Mouse (Mus musculus) urinary bladder, postnatal 10 days (tissue): Measurements from ENCODE around the gene 2300009A05Rik.

Experiments
- DNase-seq: peaks from one replicate; pipeline ENCODE4 v3.0.0; 2022; ENCODE audit warnings: low spot score

The 2300009A05Rik gene

GRCm38 (mm10) chr9:63398611-63399462 is at the start of gene 2300009A05Rik:
2300009A05Rik (minus strand) TSS chr9:63399246.
- peak; percentile 71 for DNase-seq

GRCm38 (mm10) chr9:63443695-63444094 is 44.6 kb upstream of the 2300009A05Rik start:
- no peak for DNase-seq

DNA sequence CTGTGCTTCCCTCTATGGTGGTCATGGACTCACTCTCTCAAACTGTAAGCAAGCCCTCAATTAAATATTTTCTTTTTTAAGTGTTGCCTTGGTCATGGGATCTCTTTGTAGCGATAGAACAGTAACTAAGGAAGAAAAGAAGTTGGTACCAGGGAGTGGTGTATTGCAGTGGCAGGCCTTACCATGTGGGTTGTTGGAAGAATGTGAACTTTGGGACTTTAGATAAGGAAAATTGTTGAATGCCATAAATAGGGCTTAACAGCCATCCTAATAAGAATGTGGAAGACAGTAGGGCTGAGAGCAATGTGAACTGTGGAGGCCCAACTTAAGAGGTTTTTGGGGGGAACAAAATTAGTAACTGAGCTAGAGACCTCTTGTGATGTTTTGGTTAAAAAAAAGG is 31.6 kb upstream of the 2300009A05Rik start:
- no peak for DNase-seq

DNA sequence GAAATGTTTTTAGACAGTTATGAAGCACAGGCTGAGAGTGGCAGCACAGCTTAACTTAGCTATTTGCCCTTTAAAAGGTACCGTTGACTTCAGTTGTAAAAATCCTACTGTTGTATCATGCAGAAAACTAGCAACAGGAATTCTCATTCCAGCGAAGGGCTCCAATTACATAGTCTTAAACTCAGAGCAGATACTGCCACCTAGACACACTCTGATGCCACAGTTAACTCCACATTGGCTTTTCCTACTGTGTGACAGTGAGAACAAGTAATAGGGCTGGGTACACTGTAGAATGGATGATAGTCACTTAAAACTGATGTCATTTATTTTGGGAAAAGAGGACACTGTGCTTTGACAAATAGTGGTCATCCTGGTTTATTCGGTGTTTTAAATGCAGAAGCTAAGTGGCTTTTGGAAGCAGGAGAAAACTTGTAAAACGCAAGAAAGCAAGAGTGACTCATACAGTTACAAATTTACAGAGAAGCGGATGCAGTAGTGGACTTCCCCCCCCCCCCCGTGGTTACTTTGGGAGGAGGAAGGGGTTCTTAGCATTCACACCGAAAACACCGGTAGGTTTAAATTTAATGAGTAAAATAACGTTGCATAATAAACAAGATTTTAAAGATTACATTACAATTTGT is 22.2 kb upstream of the 2300009A05Rik start:
- DNase-seq = no peak

DNA sequence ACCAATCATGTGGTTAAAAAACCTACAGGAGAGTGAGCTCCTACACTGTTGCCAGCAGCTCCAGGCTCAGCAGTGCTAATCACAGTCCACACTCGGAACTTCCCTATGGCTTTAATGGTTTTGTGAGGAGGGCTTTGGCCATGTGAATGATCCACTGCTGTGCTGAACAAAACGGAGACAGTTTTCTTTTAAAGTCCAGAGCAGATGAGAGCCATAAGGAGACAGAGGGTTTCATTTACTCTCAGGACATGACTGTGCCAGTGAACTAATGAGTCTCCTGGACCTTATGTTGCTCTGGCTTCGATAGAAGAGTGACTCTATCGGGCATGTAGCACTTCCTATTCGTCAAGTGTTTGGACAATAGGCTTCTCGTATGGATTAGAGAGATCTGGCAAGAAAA is 21.4 kb upstream of the 2300009A05Rik start:
- DNase-seq = no peak

DNA sequence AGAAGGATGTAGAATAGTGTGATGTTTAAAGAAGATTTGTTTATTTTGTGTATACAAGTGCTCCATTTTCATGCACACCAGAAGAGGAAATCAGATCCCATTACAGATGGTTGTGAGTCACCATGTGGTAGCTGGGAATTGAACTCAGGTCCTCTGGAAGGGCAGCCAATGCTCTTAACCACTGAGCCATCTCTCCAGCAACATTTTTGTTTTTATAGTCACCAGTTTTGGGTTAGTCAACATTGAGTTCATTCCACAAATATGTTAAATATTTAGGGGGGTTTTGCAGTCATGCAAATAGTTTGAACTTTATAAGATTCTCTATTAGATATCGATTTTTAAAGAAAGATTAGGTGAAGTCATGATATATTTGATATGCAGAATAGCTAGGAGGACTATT is 1.1 kb upstream of the 2300009A05Rik start:
- DNase-seq = no peak

DNA sequence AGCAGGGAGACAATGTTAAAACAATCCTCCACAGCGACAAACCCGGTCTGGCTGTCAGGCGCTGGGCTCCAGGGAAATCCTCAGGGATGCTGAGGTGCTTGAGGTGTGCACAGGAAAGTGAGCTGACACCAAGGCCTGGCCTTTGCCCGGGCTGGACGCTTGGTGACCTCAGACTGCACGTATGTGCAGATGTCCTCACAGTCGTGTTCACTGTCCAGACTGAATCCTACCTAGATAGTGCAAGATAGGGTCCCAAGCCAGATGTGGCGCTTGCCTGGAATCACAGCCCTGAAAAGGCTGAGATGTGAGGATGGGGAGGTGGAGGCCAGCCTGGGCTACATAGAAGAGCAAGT is 393 bp upstream of the 2300009A05Rik start:
- no peak for DNase-seq

- no peak for DNase-seq
Observed at GRCm38 (mm10) chr9:63395612-63396011, 3.4 kb downstream of the 2300009A05Rik start.

DNA sequence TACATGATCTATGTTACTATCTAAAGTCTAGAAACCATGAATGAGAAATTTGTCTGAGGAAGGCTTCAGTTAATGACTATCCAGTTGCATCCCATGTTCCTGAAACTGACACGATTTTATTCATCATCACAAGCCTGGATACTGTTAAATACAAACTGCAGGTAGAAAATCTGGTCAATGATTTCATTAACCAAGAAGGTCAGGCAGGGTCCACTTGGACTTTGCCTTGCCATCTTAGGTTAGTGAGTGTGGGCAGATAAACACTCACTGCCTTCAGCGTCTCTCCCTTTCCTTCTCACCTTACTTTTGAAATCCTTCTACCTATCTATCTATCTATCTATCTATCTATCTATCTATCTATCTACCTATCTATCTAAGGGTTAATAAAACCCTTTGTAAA is 7.7 kb downstream of the 2300009A05Rik start:
- no peak for DNase-seq

DNA sequence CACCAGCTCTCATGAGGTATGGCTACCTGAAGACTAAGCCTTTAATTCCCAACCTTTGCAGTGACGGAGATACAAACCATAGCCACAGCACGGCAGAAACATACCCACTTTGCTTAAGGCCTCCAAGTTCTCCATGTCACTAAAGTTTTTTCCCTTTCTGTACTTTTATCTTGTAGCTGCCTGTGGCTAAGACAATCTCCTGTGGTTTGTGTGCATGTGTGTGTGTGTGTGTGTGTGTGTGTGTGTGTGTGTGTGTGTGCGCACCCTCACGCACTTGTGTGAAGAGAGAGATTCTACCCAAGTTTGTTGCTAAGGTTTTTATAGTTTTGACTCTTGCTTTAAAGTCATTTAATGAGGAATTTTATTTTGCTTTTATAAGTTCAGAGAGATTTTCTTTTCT is 16.3 kb downstream of the 2300009A05Rik start:
- DNase-seq = no peak

DNA sequence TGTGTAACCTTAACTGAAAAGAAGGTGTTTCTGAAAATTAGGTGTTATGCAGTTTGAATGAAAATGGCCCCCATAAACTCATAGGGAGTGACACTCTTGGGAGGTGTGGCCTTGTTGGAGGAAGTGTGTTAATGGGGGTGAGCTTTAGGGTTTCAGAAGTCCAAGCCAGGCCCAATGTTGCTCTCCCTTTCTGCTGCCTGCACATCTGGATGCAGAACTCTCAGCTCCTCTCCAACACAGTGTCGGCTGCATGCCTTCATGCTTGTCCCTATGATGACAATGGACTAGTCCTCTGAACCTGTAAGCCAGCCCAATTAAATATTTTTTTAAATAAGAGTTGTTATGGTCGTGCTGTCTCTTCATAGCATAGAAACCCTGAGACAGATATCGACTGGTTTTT is 18.7 kb downstream of the 2300009A05Rik start:
- DNase-seq = no peak

DNA sequence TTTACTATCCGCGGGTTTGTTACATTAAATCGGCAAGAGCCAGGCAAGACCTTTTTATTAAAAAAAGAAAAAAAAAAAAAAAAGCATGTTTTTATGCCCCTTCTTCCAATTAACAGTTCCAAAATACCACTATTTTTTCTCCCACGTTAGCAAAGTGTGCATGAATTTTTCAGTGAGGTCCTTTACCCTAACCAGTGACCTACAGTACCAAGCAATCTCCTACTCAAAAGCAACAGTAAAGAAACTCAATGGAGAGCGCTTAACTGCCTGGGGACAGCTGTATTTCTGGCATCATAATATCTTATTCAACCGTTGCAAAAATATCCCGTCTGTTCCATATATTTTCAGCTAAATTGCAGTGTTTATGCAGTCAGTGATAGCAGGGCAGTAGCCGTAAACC is 20.9 kb downstream of the 2300009A05Rik start:
- no peak for DNase-seq

DNA sequence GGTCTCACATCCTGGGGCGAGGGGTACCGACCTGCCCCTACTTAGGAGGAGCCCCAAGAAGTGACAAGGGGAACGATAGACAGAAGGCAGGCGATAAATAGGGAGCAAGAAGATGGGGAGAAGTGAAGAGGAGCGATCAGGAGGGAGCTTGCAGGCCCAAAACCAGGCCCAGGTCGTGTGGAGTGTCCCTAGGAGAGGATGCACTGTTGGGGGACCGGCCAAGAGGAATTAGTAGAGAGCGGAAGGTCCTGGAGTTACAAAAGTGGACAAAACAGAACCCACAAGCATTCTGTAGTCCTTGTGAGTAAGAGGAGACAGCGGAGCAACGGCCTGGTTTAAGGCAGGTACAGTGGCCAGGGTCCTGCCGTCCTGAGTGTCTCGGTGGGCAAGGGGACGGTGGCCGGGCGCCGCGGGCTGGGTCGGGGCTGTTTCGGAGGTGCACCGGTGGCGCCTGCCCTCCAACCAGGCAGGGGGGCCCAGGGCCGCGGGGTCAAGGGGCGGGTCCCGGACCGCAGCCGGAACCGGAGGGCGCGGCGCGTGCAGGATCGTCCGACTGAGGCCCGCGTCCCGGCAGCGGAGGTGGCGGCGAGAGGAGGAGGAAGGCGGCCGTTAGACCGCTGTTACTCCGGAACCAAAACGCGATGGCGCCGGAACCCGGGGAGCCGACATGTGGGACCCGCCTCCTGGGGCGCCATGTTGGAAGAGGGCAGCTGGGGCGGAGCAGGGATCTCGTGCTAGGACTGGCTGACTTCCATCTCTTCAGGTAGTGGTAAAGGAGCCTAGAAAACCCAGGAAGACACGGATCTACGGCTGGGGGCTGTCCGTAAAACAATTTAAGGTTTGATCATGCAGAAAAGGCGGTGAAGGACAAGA is 21.5 kb downstream of the 2300009A05Rik start, which contains the start of gene Map2k5:
Gene Map2k5 (minus strand): TSS at position 633 of the 873 bp plus-strand sequence.
- DNase-seq = peak; percentile 50

DNA sequence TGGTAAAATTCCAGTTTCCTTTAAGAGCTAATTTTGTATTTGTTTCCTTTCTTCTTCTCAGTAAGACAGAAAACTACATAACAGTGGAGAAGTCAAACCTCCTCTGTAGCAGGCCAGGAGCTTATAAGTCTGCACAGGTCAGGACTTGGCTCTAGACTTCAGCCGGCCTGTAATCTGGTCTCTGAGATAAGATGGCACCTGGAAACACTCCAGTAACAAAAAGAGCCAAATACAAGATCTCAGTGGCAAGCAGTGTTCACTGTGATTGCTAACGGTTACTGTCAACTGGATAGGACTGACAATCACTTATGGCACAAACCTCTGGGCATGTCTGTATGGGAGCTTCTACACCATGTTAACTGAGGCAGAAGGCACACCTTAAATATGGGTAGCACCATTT is 25.7 kb downstream of the 2300009A05Rik start:
- DNase-seq = no peak

DNA sequence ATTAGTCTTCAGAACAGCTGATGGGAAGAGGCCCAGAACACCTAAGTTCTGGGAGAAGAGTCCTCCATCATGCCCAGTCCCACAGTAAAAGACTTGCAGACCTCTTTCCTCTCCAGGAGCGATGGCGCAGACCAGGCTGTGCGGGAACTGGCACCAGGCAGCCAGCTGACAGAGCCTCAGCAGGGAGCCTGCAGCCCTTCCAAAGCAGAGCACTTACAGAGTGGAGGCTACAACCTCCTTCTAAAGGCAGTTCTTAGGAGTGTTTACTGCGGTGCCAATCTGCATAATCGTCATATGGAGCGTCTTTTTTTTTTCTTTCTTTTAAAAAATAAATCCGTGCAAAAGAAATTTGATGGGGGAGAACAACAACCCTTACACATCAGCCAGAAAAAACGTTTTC is 26.5 kb downstream of the 2300009A05Rik start:
- DNase-seq = no peak

GRCm38 (mm10) chr9:63360410-63360809 is 38.6 kb downstream of the 2300009A05Rik start:
- no peak for DNase-seq

DNA sequence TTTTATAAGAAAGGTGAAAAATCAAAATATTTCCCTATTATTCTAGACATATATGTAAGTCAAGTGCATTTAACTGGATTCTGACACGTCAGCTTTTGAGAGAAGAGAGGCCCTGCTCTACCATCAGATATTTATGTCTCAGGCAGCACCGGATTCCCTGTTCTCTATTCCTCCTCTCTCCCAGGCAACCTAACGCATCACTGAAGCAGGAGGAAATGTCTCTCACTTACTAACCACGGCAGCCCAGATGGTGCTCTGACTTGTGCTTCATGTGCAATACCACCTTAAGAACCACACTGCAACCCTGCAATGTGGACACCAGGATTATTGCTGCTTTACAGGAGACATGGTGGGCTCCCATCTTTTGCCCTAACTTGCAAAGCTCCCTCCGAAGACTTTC is 40.0 kb downstream of the 2300009A05Rik start:
- DNase-seq = no peak

GRCm38 (mm10) chr9:63356721-63357120 is 42.3 kb downstream of the 2300009A05Rik start:
- no peak for DNase-seq

- DNase-seq = no peak
Observed at GRCm38 (mm10) chr9:63356278-63356677, 42.8 kb downstream of the 2300009A05Rik start.

DNA sequence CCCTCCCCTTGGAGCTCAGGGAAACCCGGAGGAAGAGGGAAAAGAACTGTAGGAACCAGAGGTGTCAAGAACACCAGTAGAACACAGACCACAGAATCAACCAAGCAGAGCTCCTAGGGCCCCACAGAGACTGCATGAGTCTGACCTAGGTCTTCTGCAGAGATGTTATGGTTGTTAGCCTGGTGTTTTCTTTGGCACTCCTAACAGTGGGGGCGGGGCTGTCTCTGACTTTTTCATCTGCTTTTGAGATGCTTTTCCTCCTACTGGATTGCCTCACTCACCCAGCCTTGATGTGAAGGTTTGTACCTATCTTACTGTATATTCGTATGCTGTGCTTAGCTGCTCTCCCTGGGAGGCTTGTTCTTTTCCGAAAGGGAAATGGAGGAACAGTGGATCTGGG is 44.9 kb downstream of the 2300009A05Rik start:
- no peak for DNase-seq

GRCm38 (mm10) chr9:63350030-63350429 is 49.0 kb downstream of the 2300009A05Rik start:
- no peak for DNase-seq

DNA sequence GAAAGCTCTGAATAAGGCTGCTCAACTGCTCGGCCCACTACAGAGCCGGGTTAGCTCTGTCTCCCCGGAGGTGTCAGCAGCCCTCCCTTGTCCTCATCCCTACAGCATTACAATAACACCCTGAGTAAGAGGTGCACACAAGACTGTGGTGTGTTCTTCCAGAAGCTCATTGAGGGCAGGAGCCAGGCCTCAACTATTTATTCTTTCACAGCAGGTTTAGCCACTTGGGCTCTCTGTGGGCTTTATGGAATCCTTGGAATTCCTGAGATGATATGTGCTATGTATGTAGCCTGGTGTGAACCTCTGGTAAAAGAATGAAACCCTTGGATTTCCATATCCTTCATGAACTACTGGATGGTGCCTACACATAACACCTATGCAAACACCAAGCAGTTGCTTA is 49.8 kb downstream of the 2300009A05Rik start:
- DNase-seq = no peak

GRCm38 (mm10) chr9:63348146-63348545 is 50.9 kb downstream of the 2300009A05Rik start:
- no peak for DNase-seq
